Mouse (Mus musculus) neural tube, embryonic 13.5 days (tissue): ENCODE data around the gene Slc2a13. TPM values are rescaled to one million over a fixed set of nuclear protein-coding genes. Genes with fewer than 3 reads are reported as not detected.

Experiments
- ATAC-seq: fragments of 200-750 bp; cut with Nextera tagmentation; 2 replicates; pipeline ENCODE4 v1.8.0; 2017; ENCODE audit warnings: low read depth, mild to moderate bottlenecking, moderate TSS enrichment, moderate library complexity
- H3K27ac ChIP-seq: fragments of 300-500 bp; sonication (generic); replicated peaks from 2 replicates; pipeline ENCODE4 v1.5.1; 2015; ENCODE audit warnings: moderate library complexity, mild to moderate bottlenecking, inconsistent platforms
- H3K27me3 ChIP-seq: fragments of 300-500 bp; sonication (generic); 2 replicates; pipeline ENCODE4 v1.6.1; 2015; ENCODE audit warnings: mild to moderate bottlenecking, inconsistent platforms
- H3K36me3 ChIP-seq: fragments of 300-500 bp; sonication (generic); 2 replicates; pipeline ENCODE4 v1.6.1; 2015; ENCODE audit warnings: mild to moderate bottlenecking, inconsistent platforms
- H3K4me1 ChIP-seq: fragments of 300-500 bp; sonication (generic); replicated peaks from 2 replicates; pipeline ENCODE4 v1.6.1; 2015; ENCODE audit warnings: inconsistent platforms
- H3K4me2 ChIP-seq: fragments of 300-500 bp; sonication (generic); 2 replicates; pipeline ENCODE4 v1.6.1; 2015; ENCODE audit warnings: inconsistent platforms, mild to moderate bottlenecking, moderate library complexity
- H3K4me3 ChIP-seq: fragments of 300-500 bp; sonication (generic); 2 replicates; pipeline ENCODE4 v1.5.1; 2015; ENCODE audit warnings: mild to moderate bottlenecking, inconsistent platforms
- H3K9ac ChIP-seq: fragments of 300-500 bp; sonication (generic); 2 replicates; pipeline ENCODE4 v1.6.1; 2015; ENCODE audit warnings: moderate library complexity, mild to moderate bottlenecking, inconsistent platforms
- H3K9me3 ChIP-seq: fragments of 300-500 bp; sonication (generic); 2 replicates; pipeline ENCODE4 v1.6.1; 2016; ENCODE audit warnings: inconsistent platforms
- WGBS: fragments of 180-500 bp; shearing (Covaris S2); methylation state at CpG from one replicate; pipeline ENCODE4 v1.1.7; 2015; 5-methylcytosine and 5-hydroxymethylcytosine counted together
- polyA plus RNA-seq: library from polyadenylated mRNA; unstranded; fragments of >200 nt; fragmentation: Nextera tagmentation; extraction: Ambion mirVana; gene quantifications from 2 replicates; pipeline ENCODE4 v1.2.1, GENCODE M21; 2015

Gene Slc2a13
- polyA plus RNA-seq, 1 experiment from 2014 or later: 2.1 TPM

- Histone ChIP-seq H3K4me3 (no peak overlapping the region), H3K27me3 (no peaks in the 10 kb centered on the region), H3K9me3 (no peaks in the 10 kb centered on the region), H3K4me1 (no peaks in the 10 kb centered on the region), H3K36me3 (no peaks in the 10 kb centered on the region), H3K9ac (no peak overlapping the region), H3K4me2 (no peak overlapping the region), H3K27ac (no peak overlapping the region)
- no peak for ATAC-seq
- WGBS: 94% methylated on average over 6 of the region's 6 CpGs
Measured at GRCm38 (mm10) chr15:91425426-91425825, 147.6 kb downstream of the Slc2a13 start.

- no peak overlapping the region for H3K9ac ChIP-seq
- no peaks in the 10 kb centered on the region for H3K36me3 ChIP-seq
- no peak overlapping the region for H3K4me2 ChIP-seq
- no peaks in the 10 kb centered on the region for H3K27me3 ChIP-seq
- H3K4me1 ChIP-seq: peaks cover 9% of the 10 kb centered on the region
- H3K4me3 ChIP-seq: no peak overlapping the region
- no peaks in the 10 kb centered on the region for H3K9me3 ChIP-seq
- 59% methylated on average over 7 of the region's 7 CpGs for WGBS
- no peak overlapping the region for H3K27ac ChIP-seq
- no peak for ATAC-seq
Measured at GRCm38 (mm10) chr15:91406979-91407378, 166.1 kb downstream of the Slc2a13 start.

- Histone ChIP-seq H3K4me3 (no peak overlapping the region), H3K36me3 (no peaks in the 10 kb centered on the region), H3K27ac (no peak overlapping the region), H3K4me1 (no peaks in the 10 kb centered on the region), H3K27me3 (no peaks in the 10 kb centered on the region), H3K4me2 (no peak overlapping the region), H3K9me3 (no peaks in the 10 kb centered on the region), H3K9ac (no peak overlapping the region)
- ATAC-seq: no peak
- 90% methylated on average over 4 of the region's 4 CpGs for WGBS
Measured at GRCm38 (mm10) chr15:91395165-91395564, 177.9 kb downstream of the Slc2a13 start.

DNA sequence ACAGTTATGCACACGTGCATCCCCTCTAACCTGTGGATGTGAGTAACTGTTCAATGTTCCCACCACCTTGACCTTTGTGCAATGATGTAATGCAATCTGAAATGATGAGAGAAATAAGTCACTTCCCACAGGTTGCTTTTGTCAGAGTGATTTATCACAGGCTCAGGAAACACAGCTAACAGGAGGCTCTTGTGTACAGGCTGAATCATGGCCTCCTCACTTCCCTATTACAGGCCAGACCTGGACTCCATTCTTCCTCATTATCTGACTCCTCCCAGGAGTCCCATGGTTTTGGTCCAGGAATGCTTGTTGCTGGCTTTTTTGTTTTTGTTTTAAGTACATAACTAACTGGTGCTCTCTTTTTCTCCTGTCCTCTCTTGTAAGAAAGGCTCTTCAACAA, 189.4 kb downstream of the Slc2a13 start:
- no peaks in the 10 kb centered on the region for H3K27me3 ChIP-seq
- H3K9ac ChIP-seq: no peak overlapping the region
- WGBS: 80% methylated on average over 1 of the region's 1 CpGs
- H3K27ac ChIP-seq: no peak overlapping the region
- no peak for ATAC-seq
- H3K4me2 ChIP-seq: no peak overlapping the region
- no peak overlapping the region for H3K4me3 ChIP-seq
- no peaks in the 10 kb centered on the region for H3K36me3 ChIP-seq
- no peaks in the 10 kb centered on the region for H3K9me3 ChIP-seq
- peaks cover 4% of the 10 kb centered on the region; the same call in 1 of the 2 replicates for H3K4me1 ChIP-seq

DNA sequence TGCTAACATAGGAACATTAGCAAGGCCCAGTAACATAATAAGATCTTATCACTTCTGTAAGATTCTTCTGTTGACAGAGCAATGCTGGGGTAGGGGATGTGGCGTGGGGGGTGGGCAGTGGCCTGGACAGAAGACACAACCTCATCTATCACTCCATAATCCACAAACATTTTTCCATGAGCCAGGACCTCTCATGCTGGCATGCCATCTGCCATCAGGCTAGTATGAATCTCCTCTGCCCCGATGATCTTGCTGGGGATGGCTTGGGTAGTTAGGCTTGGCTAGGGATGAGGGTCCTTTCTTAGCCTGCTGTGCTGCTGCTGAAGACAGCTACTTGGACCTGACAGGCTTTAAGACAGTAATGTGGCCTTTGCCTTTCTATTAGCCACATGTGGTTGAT, 190.5 kb downstream of the Slc2a13 start:
- Histone ChIP-seq H3K4me2 (no peak overlapping the region), H3K4me3 (no peak overlapping the region), H3K9ac (no peak overlapping the region), H3K27me3 (no peaks in the 10 kb centered on the region), H3K27ac (no peak overlapping the region), H3K9me3 (no peaks in the 10 kb centered on the region), H3K4me1 (peaks cover 6% of the 10 kb centered on the region; the same call in 1 of the 2 replicates), H3K36me3 (no peaks in the 10 kb centered on the region)
- 90% methylated on average over 2 of the region's 2 CpGs for WGBS
- no peak for ATAC-seq

DNA sequence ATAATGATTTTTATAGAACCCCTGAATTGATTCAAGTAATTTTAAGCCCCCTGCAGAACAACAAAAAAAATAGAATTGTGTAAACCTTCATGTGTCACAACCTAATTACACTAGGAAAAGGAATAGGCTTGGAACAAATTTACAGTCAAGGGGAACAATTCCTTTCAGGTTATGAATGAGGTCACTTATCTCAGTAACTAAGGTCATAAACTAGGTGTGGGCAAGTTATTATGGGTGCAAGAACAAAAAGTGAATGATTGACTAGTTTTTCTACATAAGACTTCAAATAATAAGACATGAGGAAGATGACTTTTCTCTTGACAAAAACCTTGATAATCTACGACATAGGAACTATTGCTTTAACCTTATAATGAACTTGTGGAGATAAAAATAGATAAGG, 191.2 kb downstream of the Slc2a13 start:
- Histone ChIP-seq H3K4me2 (no peak overlapping the region), H3K27me3 (no peaks in the 10 kb centered on the region), H3K9me3 (no peaks in the 10 kb centered on the region), H3K4me1 (peaks cover 14% of the 10 kb centered on the region), H3K27ac (no peak overlapping the region), H3K4me3 (no peak overlapping the region), H3K36me3 (no peaks in the 10 kb centered on the region), H3K9ac (no peak overlapping the region)
- 93% methylated on average over 1 of the region's 1 CpGs for WGBS
- ATAC-seq: no peak

DNA sequence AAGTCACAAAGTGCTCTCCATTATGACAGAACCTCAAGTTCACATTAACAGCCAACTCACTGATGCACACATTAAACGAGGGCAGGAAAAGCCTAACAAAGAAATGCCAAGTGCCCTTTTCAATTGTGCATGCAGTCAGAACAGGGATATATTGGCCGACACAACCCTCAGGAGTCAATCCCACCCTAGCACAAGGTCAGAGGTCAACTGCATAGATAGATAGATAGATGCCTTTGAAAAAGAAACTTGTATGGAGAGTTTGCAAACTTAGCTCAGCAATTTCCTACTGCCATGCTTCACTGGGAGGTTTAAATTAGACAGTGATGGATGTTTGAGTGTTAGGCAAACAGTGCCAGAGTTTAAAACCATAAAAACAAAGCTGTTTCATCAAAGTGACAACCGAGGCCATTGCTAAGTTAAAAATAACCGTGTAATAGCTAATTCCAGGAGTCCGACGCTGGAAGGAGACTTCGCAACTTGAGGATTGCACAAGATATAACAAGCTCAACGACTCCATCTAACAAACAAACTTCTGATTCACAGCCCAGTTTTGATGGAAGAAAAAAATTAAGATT, 194.2 kb downstream of the Slc2a13 start:
- WGBS: 23% methylated on average over 8 of the region's 8 CpGs
- no peak for ATAC-seq
- no peak overlapping the region for H3K4me3 ChIP-seq
- H3K27ac ChIP-seq: no peak overlapping the region
- H3K4me2 ChIP-seq: no peak overlapping the region
- H3K9me3 ChIP-seq: no peaks in the 10 kb centered on the region
- H3K27me3 ChIP-seq: no peaks in the 10 kb centered on the region
- no peak overlapping the region for H3K9ac ChIP-seq
- H3K36me3 ChIP-seq: no peaks in the 10 kb centered on the region
- H3K4me1 ChIP-seq: peaks cover 29% of the 10 kb centered on the region

GRCm38 (mm10) chr15:91377568-91377967, 195.5 kb downstream of the Slc2a13 start:
- no peak for ATAC-seq
- no peaks in the 10 kb centered on the region for H3K36me3 ChIP-seq
- H3K9ac ChIP-seq: no peak overlapping the region
- H3K27ac ChIP-seq: no peak overlapping the region
- H3K9me3 ChIP-seq: no peaks in the 10 kb centered on the region
- H3K4me1 ChIP-seq: peaks cover 42% of the 10 kb centered on the region
- 83% methylated on average over 11 of the region's 11 CpGs for WGBS
- H3K4me3 ChIP-seq: no peak overlapping the region
- no peak overlapping the region for H3K4me2 ChIP-seq
- no peaks in the 10 kb centered on the region for H3K27me3 ChIP-seq

- Histone ChIP-seq H3K4me1 (peaks cover 47% of the 10 kb centered on the region), H3K27ac (no peak overlapping the region), H3K36me3 (no peaks in the 10 kb centered on the region), H3K4me3 (no peak overlapping the region), H3K9me3 (no peaks in the 10 kb centered on the region), H3K4me2 (no peak overlapping the region), H3K9ac (no peak overlapping the region), H3K27me3 (no peaks in the 10 kb centered on the region)
- 49% methylated on average over 11 of the region's 11 CpGs for WGBS
- ATAC-seq: no peak
Measured at GRCm38 (mm10) chr15:91377105-91377504, 196.0 kb downstream of the Slc2a13 start.

- Histone ChIP-seq H3K4me3 (no peak overlapping the region), H3K9me3 (no peaks in the 10 kb centered on the region), H3K4me2 (no peak overlapping the region), H3K27ac (no peak overlapping the region), H3K36me3 (no peaks in the 10 kb centered on the region), H3K4me1 (peaks cover 63% of the 10 kb centered on the region), H3K27me3 (no peaks in the 10 kb centered on the region), H3K9ac (no peak overlapping the region)
- 40% methylated on average over 5 of the region's 5 CpGs for WGBS
- no peak for ATAC-seq
Measured at GRCm38 (mm10) chr15:91374441-91374840, 198.6 kb downstream of the Slc2a13 start.

DNA sequence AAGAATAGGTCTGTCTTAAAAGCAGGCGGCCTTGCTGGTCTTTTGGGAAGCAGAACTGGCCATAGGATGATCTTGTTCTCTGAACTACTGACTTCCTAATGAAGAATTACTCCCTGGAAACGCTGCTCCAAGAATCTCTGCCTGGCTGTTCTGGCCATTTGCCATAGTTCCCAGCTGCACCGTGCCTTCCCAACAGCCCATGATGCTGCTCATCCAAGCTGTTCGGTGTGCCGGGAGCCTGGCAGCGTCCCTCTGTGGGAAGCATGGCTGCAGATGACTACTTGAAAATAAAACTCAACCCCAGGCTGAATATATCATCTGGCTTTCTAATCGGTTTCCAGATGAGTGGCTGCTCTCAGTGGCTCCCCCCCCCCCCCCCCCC, 199.9 kb downstream of the Slc2a13 start:
- peak; percentile 88 for ATAC-seq
- 24% methylated on average over 7 of the region's 7 CpGs for WGBS

DNA sequence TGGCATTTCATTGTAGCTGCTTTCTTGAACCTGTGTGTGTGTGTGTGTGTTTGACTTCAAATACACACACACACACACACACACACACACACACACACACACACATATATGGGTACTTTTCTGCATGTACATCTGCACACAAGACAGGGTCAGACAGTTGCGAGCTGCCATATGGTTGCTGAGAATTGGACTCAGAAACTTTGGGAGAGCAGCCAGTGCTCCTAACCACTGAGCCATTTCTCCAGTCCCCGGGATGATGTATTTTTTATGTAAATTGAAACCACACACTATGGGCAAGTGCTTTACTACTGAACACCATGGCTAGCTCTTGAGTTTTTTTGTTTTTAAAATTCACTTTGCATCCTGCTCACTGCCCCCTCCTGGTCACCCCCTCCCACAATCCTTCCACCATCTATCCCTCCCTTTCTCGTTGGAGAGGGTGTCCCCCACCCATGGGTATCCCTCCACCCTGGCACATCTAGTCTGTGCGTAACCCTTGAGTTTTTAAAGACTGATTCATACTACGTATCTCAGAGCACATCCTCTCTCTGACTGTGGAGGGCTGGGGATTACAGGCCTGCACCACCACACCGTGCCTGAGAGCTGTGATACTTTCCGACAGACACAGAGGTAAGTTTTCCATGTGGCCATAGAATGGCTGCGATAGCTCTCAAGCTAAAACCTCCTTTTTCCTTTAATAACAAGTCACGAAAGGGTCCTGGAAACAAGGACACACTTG, 200.4 kb downstream of the Slc2a13 start:
- Histone ChIP-seq H3K36me3 (no peaks in the 10 kb centered on the region), H3K4me1 (peaks cover 57% of the 10 kb centered on the region), H3K27ac (peak overlapping the region; percentile 84), H3K4me3 (no peak overlapping the region), H3K4me2 (no peak overlapping the region), H3K9me3 (no peaks in the 10 kb centered on the region), H3K9ac (no peak overlapping the region), H3K27me3 (no peaks in the 10 kb centered on the region)
- WGBS: 62% methylated on average over 9 of the region's 9 CpGs
- ATAC-seq: peak; percentile 62; the same call in 1 of the 2 replicates

More for the DNA sequence above, 199.9 kb downstream of the Slc2a13 start:
- no peak overlapping the region for H3K4me3 ChIP-seq
- no peaks in the 10 kb centered on the region for H3K27me3 ChIP-seq
- H3K36me3 ChIP-seq: no peaks in the 10 kb centered on the region
- no peak overlapping the region for H3K9ac ChIP-seq
- no peak overlapping the region for H3K4me2 ChIP-seq
- H3K27ac ChIP-seq: peak overlapping the region; percentile 84
- H3K4me1 ChIP-seq: peaks cover 58% of the 10 kb centered on the region
- H3K9me3 ChIP-seq: no peaks in the 10 kb centered on the region
